Mouse (Mus musculus) intestine, embryonic 14.5 days (tissue): ENCODE measurements around the gene Pm20d1. TPM values are rescaled to one million over a fixed set of nuclear protein-coding genes. Genes with fewer than 3 reads are reported as not detected.

Experiments used
- ATAC-seq: fragments of 200-750 bp; cut with Nextera tagmentation; replicated peaks from 2 replicates; pipeline ENCODE4 v1.8.0; 2017; ENCODE audit warnings: low read depth, moderate number of reproducible peaks, moderate TSS enrichment, moderate library complexity; ENCODE audit not compliant: low FRiP score, low TSS enrichment
- DNase-seq: peaks from one replicate; pipeline ENCODE4 v3.0.0-alpha.2; 2018; ENCODE audit warnings: low spot score
- H3K27ac ChIP-seq: fragments of 300-500 bp; sonication (generic); 2 replicates; pipeline ENCODE4 v1.5.1; 2014; ENCODE audit warnings: low read depth, mild to moderate bottlenecking, control low read depth
- H3K27me3 ChIP-seq: fragments of 300-500 bp; sonication (generic); replicated peaks from 2 replicates; pipeline ENCODE4 v1.6.1; 2014; ENCODE audit warnings: low read length, control low read depth; ENCODE audit not compliant: control insufficient read depth, insufficient read depth
- H3K36me3 ChIP-seq: fragments of 300-500 bp; sonication (generic); 2 replicates; pipeline ENCODE4 v1.6.1; 2014; ENCODE audit warnings: low read length, control low read depth; ENCODE audit not compliant: control insufficient read depth, insufficient read depth
- H3K4me1 ChIP-seq: fragments of 300-500 bp; sonication (generic); replicated peaks from 2 replicates; pipeline ENCODE4 v1.6.1; 2014; ENCODE audit warnings: low read length, control low read depth, mixed read lengths; ENCODE audit not compliant: control insufficient read depth, insufficient read depth
- H3K4me2 ChIP-seq: fragments of 300-500 bp; sonication (generic); 2 replicates; pipeline ENCODE4 v1.6.1; 2014; ENCODE audit warnings: low read length
- H3K4me3 ChIP-seq: fragments of 300-500 bp; sonication (generic); 2 replicates; pipeline ENCODE4 v1.5.1; 2014; ENCODE audit warnings: low read depth, low read length, control low read depth, mixed read lengths
- H3K9ac ChIP-seq: fragments of 300-500 bp; sonication (generic); 2 replicates; pipeline ENCODE4 v1.6.1; 2014; ENCODE audit warnings: mild to moderate bottlenecking, low read length
- H3K9me3 ChIP-seq: fragments of 300-500 bp; sonication (generic); 2 replicates; pipeline ENCODE4 v1.6.1; 2016; ENCODE audit warnings: low read length, control low read depth; ENCODE audit not compliant: control insufficient read depth
- WGBS: fragments of 180-500 bp; shearing (Covaris S2); extraction: QIAGEN DNeasy Blood & Tissue Kit; methylation state at CpG from one replicate; pipeline ENCODE4 v1.1.7; 2014; 5-methylcytosine and 5-hydroxymethylcytosine counted together
- polyA plus RNA-seq: library from polyadenylated mRNA; unstranded; fragments of >200 nt; fragmentation: Nextera tagmentation; extraction: Ambion mirVana; gene quantifications from 2 replicates; pipeline ENCODE4 v1.2.1, GENCODE M21; 2014

The Pm20d1 gene
- polyA plus RNA-seq, 1 experiment from 2014 or later, result 1.4 TPM

DNA sequence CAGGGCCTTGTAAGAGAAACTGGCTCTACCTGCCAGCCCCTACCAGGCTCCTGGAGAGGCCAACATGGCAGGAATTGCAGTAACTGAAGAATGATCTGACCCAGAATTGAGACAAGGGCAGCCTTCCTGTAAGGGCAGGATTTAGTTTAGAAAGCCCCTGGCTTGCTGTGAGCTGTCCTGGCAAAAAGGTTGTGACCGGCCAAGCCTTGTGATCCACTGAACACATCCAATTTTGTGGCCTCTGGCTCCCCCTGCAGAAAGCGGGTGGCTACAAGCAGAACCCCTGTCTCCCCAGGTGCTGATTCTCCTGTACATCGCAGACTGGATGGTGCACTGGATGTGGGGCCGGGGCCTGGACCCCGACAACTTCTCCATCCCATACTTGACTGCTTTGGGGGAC is 49.1 kb downstream of the Pm20d1 start:
- Histone ChIP-seq H3K4me3 (no peak overlapping the region), H3K9me3 (no peaks in the 10 kb centered on the region), H3K4me1 (no peaks in the 10 kb centered on the region), H3K36me3 (peaks cover 67% of the 10 kb centered on the region), H3K27ac (no peak overlapping the region), H3K9ac (no peak overlapping the region), H3K27me3 (no peaks in the 10 kb centered on the region), H3K4me2 (no peak overlapping the region)
- no peak for ATAC-seq
- peak; percentile 61 for DNase-seq
- 76% methylated on average over 5 of the region's 5 CpGs for WGBS

GRCm38 (mm10) chr1:131861811-131862210 is 64.6 kb downstream of the Pm20d1 start:
- ATAC-seq (no peak), DNase-seq (no peak)
- Histone ChIP-seq H3K4me1 (no peaks in the 10 kb centered on the region), H3K9me3 (no peaks in the 10 kb centered on the region), H3K36me3 (no peaks in the 10 kb centered on the region), H3K27ac (no peak overlapping the region), H3K27me3 (no peaks in the 10 kb centered on the region), H3K9ac (no peak overlapping the region), H3K4me2 (no peak overlapping the region), H3K4me3 (no peak overlapping the region)
- 78% methylated on average over 4 of the region's 4 CpGs for WGBS

DNA sequence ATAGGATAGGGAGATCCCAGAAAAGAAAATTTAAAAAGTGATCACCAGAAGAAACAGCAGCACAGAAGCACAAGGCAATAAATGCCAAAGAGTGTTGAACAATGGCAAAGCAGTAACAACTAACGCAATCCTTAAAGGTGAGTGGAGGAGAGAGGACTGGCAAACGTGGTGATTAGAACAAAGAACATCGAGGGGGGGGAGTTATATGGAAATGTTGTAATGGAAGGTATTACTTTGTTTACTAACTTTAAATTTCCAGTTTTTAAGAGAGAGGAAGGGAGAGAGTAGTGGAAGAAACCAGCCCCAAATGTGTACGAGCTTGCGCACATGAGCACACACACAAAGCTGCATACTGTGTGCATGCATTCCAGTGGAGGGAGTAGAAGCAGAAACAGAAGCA is 68.4 kb downstream of the Pm20d1 start:
- H3K9ac ChIP-seq, result no peak overlapping the region
- 82% methylated on average over 5 of the region's 5 CpGs for WGBS
- ATAC-seq (no peak), DNase-seq (no peak)
- no peaks in the 10 kb centered on the region for H3K9me3 ChIP-seq
- H3K36me3 ChIP-seq, result no peaks in the 10 kb centered on the region
- H3K27ac ChIP-seq, result no peak overlapping the region
- H3K4me2 ChIP-seq, result no peak overlapping the region
- H3K27me3 ChIP-seq, result no peaks in the 10 kb centered on the region
- H3K4me3 ChIP-seq, result no peak overlapping the region
- H3K4me1 ChIP-seq, result no peaks in the 10 kb centered on the region; the same call in 1 of the 2 replicates

- H3K4me2 ChIP-seq, result peak overlapping the region; percentile 75; the same call in 1 of the 2 replicates
- H3K4me3 ChIP-seq, result peak overlapping the region; percentile 67; the same call in 1 of the 2 replicates
- no peaks in the 10 kb centered on the region for H3K36me3 ChIP-seq
- WGBS, result 80% methylated on average over 6 of the region's 6 CpGs
- H3K4me1 ChIP-seq, result no peaks in the 10 kb centered on the region; the same call in 1 of the 2 replicates
- H3K27ac ChIP-seq, result no peak overlapping the region
- DNase-seq (no peak), ATAC-seq (0 out of 2 replicates have a peak, but pooled peaks have one; percentile 28)
- H3K9ac ChIP-seq, result no peak overlapping the region
- no peaks in the 10 kb centered on the region for H3K27me3 ChIP-seq
- H3K9me3 ChIP-seq, result no peaks in the 10 kb centered on the region
Observed at GRCm38 (mm10) chr1:131866304-131866999, 69.3 kb downstream of the Pm20d1 start.

GRCm38 (mm10) chr1:131867093-131867945 is 70.1 kb downstream of the Pm20d1 start, which contains the start of gene Rab29:
Gene Rab29 (plus strand): TSS chr1:131867224.
- H3K4me3 ChIP-seq, result peak within 1 kb of the TSS; percentile 67
- no peaks in the 10 kb centered on the region; the same call in 1 of the 2 replicates for H3K4me1 ChIP-seq
- no peak within 1 kb of the TSS for H3K27ac ChIP-seq
- H3K27me3 ChIP-seq, result no peaks in the 10 kb centered on the region
- WGBS, result 1% methylated on average over 46 of the region's 46 CpGs
- DNase-seq (peak; percentile 93), ATAC-seq (peak; percentile 90)
- H3K9ac ChIP-seq, result peak within 1 kb of the TSS; percentile 58
- H3K36me3 ChIP-seq, result no peaks in the 10 kb centered on the region
- peak within 1 kb of the TSS; percentile 75 for H3K4me2 ChIP-seq
- H3K9me3 ChIP-seq, result no peaks in the 10 kb centered on the region

GRCm38 (mm10) chr1:131867946-131868290 is 70.7 kb downstream of the Pm20d1 start:
- Histone ChIP-seq H3K36me3 (no peaks in the 10 kb centered on the region), H3K9ac (peak overlapping the region; percentile 58), H3K4me1 (no peaks in the 10 kb centered on the region; the same call in 1 of the 2 replicates), H3K9me3 (no peaks in the 10 kb centered on the region), H3K4me2 (peak overlapping the region; percentile 75), H3K27ac (no peak overlapping the region), H3K4me3 (peak overlapping the region; percentile 67), H3K27me3 (no peaks in the 10 kb centered on the region)
- WGBS, result 19% methylated on average over 10 of the region's 10 CpGs
- DNase-seq (peak; percentile 60), ATAC-seq (no peak)

DNA sequence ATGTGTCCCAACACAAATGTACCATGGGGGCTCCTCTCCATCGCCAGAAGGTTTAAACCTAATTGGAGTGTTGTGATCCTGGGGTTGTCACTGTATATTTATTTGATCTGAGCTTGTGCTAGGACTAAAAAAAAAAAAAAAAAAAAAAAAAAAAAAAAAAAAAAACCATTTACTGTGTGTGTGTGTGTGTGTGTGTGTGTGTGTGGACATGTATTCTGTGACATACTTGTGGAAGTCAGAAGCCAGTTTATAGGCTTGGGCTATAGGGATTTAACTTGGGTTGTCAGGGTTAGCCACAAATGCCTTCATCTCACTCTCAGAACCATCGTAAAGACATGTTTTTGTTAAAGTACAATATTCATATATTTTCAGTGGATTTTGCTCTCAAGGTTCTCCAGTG is 72.4 kb downstream of the Pm20d1 start:
- no peak overlapping the region for H3K27ac ChIP-seq
- H3K4me1 ChIP-seq, result no peaks in the 10 kb centered on the region; the same call in 1 of the 2 replicates
- ATAC-seq, result no peak
- H3K9ac ChIP-seq, result no peak overlapping the region
- DNase-seq, result no peak
- WGBS, result 88% methylated on average over 2 of the region's 2 CpGs
- no peaks in the 10 kb centered on the region for H3K27me3 ChIP-seq
- no peaks in the 10 kb centered on the region for H3K9me3 ChIP-seq
- no peak overlapping the region for H3K4me2 ChIP-seq
- H3K36me3 ChIP-seq, result no peaks in the 10 kb centered on the region
- H3K4me3 ChIP-seq, result no peak overlapping the region
